Mouse (Mus musculus) ES-Bruce4 (cell line): Measurements from ENCODE around the gene Glrx3. TPM values are rescaled to one million over a fixed set of nuclear protein-coding genes. Genes with fewer than 3 reads are reported as not detected.

Experiments
- H3K27ac ChIP-seq: 2 replicates; pipeline ENCODE4 v1.5.1; 2012; ENCODE audit warnings: low read length, inconsistent platforms; ENCODE audit not compliant: insufficient read depth
- H3K27me3 ChIP-seq: 2 replicates; pipeline ENCODE4 v1.6.1; 2012; ENCODE audit warnings: mild to moderate bottlenecking, low read length, inconsistent platforms; ENCODE audit not compliant: control insufficient read depth, poor library complexity, insufficient read depth, severe bottlenecking
- H3K36me3 ChIP-seq: 2 replicates; pipeline ENCODE4 v1.6.1; 2012; ENCODE audit warnings: inconsistent platforms, mild to moderate bottlenecking, low read length, moderate library complexity; ENCODE audit not compliant: control insufficient read depth, poor library complexity, insufficient read depth, severe bottlenecking
- H3K4me1 ChIP-seq: one replicate; pipeline ENCODE4 v1.8.1; 2011; ENCODE audit warnings: low read length; ENCODE audit not compliant: control insufficient read depth, insufficient read depth
- H3K4me3 ChIP-seq: 2 replicates; pipeline ENCODE4 v1.5.1; 2011; ENCODE audit warnings: low read depth, mild to moderate bottlenecking, low read length
- H3K9ac ChIP-seq: 2 replicates; pipeline ENCODE4 v1.6.1; 2012; ENCODE audit warnings: low read depth, mild to moderate bottlenecking, inconsistent platforms; ENCODE audit not compliant: poor library complexity, severe bottlenecking
- H3K9me3 ChIP-seq: replicated peaks from 2 replicates; pipeline ENCODE4 v1.6.1; 2012; ENCODE audit warnings: mild to moderate bottlenecking, low read length, inconsistent platforms; ENCODE audit not compliant: control insufficient read depth, poor library complexity, insufficient read depth, severe bottlenecking
- CTCF ChIP-seq: IDR thresholded peaks from one replicate; pipeline ENCODE4 v1.8.1; 2011; ENCODE audit warnings: low read depth, low read length
- EP300 ChIP-seq: IDR thresholded peaks from 2 replicates; pipeline ENCODE4 v1.6.1; 2011; ENCODE audit warnings: low read depth, low read length; ENCODE audit not compliant: insufficient read depth
- POLR2A ChIP-seq: IDR thresholded peaks from one replicate; pipeline ENCODE4 v1.8.1; 2011; ENCODE audit warnings: low read length; ENCODE audit not compliant: insufficient read depth
- polyA plus RNA-seq: library from polyadenylated mRNA; stranded (reverse); fragments of >200 nt; gene quantifications from 2 replicates; pipeline ENCODE4 v1.2.4, GENCODE M21; 2011; ENCODE audit warnings: low read depth; ENCODE audit not compliant: missing spikeins, insufficient read depth, insufficient read length

Glrx3 gene
- polyA plus RNA-seq, 1 experiment: 274 TPM

DNA sequence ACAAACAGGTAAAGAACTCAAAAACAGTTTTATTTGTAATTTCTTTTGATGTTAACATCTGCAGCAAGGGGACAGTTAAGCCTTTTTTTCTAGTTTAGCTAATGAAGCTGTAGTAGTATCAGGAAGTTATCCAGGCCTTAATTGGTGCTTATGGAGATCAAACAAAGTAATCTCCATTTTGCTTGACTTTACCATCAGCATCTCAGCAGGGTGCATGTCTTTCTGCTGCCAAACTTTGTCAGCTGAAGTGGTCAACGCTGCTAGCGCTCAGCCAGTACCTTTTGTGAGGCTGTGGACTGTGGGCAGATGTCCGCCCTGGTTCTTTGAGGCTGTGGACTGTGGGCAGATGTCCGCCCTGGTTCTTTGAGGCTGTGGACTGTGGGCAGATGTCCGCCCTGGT lies 24.0 kb downstream of the Glrx3 start:
- Histone ChIP-seq H3K27me3 (no peaks in the 10 kb centered on the region), H3K4me3 (no peak overlapping the region), H3K9ac (no peak overlapping the region), H3K36me3 (peaks cover 71% of the 10 kb centered on the region), H3K4me1 (no peaks in the 10 kb centered on the region), H3K9me3 (no peaks in the 10 kb centered on the region), H3K27ac (no peak overlapping the region)
- no peak for TF ChIP-seq CTCF
- no peak for TF ChIP-seq EP300
- TF ChIP-seq POLR2A: no peak

DNA sequence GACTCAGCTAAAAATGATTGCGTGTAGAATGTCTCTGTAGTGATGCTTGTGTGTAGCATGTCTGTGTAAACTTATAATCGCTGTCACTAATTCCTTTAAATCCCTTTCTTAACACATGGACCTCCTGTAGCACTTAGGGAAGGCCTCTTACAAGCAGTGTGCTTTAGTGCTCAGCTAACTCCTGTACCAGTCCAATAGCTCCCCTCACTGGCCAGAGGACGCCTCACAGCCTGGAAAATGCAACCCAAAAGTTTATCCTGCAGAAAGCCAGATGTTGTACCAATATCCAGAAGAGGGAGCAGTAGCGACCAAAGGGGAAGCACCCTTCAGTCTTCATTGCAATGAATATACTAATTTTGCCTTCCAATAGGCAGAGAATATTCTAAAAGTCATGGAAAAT lies 30.8 kb downstream of the Glrx3 start:
- no peak for TF ChIP-seq POLR2A
- TF ChIP-seq CTCF: peak; percentile 64
- no peak for TF ChIP-seq EP300
- Histone ChIP-seq H3K9ac (no peak overlapping the region), H3K4me3 (no peak overlapping the region), H3K27ac (no peak overlapping the region), H3K27me3 (no peaks in the 10 kb centered on the region), H3K9me3 (no peaks in the 10 kb centered on the region), H3K36me3 (peaks cover 36% of the 10 kb centered on the region), H3K4me1 (no peaks in the 10 kb centered on the region)

DNA sequence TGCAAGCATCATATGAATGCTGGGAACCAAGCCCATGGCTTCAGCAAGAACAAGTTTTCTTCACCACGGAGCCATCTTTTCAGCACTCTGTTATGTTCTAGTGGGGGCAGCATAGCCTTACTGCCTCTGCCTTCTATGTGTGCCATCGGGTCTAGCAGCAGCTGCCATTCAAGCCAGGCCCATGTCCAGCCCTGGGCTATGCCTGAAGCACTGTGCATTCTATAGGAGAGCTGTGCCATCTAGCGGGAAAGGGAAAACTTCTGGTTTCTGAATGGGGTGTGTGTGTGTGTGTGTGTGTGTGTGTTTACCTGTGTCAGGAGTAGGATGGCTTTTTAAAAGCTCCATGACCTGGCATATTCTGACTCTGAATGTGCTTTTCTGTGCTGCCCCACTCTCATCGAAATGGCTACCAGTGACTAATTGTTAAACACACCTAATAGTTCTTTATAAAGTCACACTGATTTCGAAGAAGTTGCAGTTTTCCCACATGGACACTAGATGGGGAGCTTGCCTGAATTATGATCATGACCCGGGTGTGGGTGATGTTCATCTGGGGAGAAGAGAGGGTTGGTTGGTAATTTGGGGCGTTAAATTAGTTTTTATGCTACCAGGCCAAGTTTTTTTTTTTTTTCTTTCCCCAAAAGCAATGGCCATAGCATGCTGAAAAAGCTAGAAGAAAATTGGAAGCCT lies 34.2 kb downstream of the Glrx3 start:
- Histone ChIP-seq H3K9ac (no peak overlapping the region), H3K4me3 (no peak overlapping the region), H3K4me1 (no peaks in the 10 kb centered on the region), H3K36me3 (peaks cover 7% of the 10 kb centered on the region), H3K9me3 (no peaks in the 10 kb centered on the region), H3K27me3 (no peaks in the 10 kb centered on the region), H3K27ac (no peak overlapping the region)
- TF ChIP-seq EP300 (no peak), CTCF (peak; percentile 14)

- Histone ChIP-seq H3K9me3 (no peaks in the 10 kb centered on the region), H3K9ac (no peak overlapping the region), H3K4me3 (no peak overlapping the region), H3K4me1 (no peaks in the 10 kb centered on the region), H3K27ac (no peak overlapping the region), H3K27me3 (no peaks in the 10 kb centered on the region), H3K36me3 (peaks cover 2% of the 10 kb centered on the region; the same call in 1 of the 2 replicates)
- no peak for TF ChIP-seq EP300
- no peak for TF ChIP-seq POLR2A
- no peak for TF ChIP-seq CTCF
Measured at GRCm38 (mm10) chr7:137472149-137472548, 34.7 kb downstream of the Glrx3 start.

- no peaks in the 10 kb centered on the region for H3K27me3 ChIP-seq
Measured at GRCm38 (mm10) chr7:137477950-137478620, 40.7 kb downstream of the Glrx3 start.

GRCm38 (mm10) chr7:137478621-137478982 lies 41.2 kb downstream of the Glrx3 start:
- H3K9ac ChIP-seq: no peak overlapping the region
- H3K4me3 ChIP-seq: no peak overlapping the region
- H3K4me1 ChIP-seq: no peaks in the 10 kb centered on the region
- no peaks in the 10 kb centered on the region for H3K9me3 ChIP-seq
- H3K36me3 ChIP-seq: no peaks in the 10 kb centered on the region
- H3K27ac ChIP-seq: no peak overlapping the region
- no peaks in the 10 kb centered on the region for H3K27me3 ChIP-seq
- TF ChIP-seq POLR2A (no peak), EP300 (no peak), CTCF (no peak)

More at GRCm38 (mm10) chr7:137477950-137478620, 40.7 kb downstream of the Glrx3 start:
- Histone ChIP-seq H3K9ac (no peak overlapping the region), H3K9me3 (no peaks in the 10 kb centered on the region), H3K4me3 (no peak overlapping the region), H3K4me1 (no peaks in the 10 kb centered on the region), H3K36me3 (no peaks in the 10 kb centered on the region), H3K27ac (no peak overlapping the region)
- peak; percentile 100 for TF ChIP-seq CTCF
- peak; percentile 75; the same call in 1 of the 2 replicates for TF ChIP-seq EP300
- no peak for TF ChIP-seq POLR2A
